22 mouse cellular contexts compared by ENCODE assay signal in genomic region chr12:81922838-81923237, GRCm38 (mm10).
A peak's percentile ranks its signal among the peaks of the same experiment; 100 is the strongest.
DNase-seq lines count a peak whose midpoint lies in the region; ATAC-seq and TF ChIP-seq lines count a peak whose summit lies in the region.
"Had no signal": no experiment of that assay in that cellular context is flagged by ENCODE, and none has a peak within 500 bp of the region (broad histone marks: within the 10 kb centered on the region; RNA-seq: fewer than 3 reads in every experiment).

No protein-coding gene starts in this region.

- peaks cover 2% of the 10 kb centered on the region; the same call in 1 of the 2 replicates for H3K36me3 ChIP-seq in heart, adult 2 months (ENCODE audit: control insufficient read depth, insufficient read depth, low read length)
- H3K36me3 ChIP-seq in heart, embryonic 15.5 days = peaks cover 21% of the 10 kb centered on the region
- H3K36me3 ChIP-seq in stomach, embryonic 16.5 days (ENCODE audit: control insufficient read depth, insufficient read depth, low read length) = peaks cover 9% of the 10 kb centered on the region; the same call in 1 of the 2 replicates
- peaks cover 3% of the 10 kb centered on the region; the same call in 1 of the 2 replicates for H3K36me3 ChIP-seq in stomach, postnatal 0 days (ENCODE audit: control insufficient read depth, insufficient read depth, low read length)

- DNase-seq in heart, adult 2 months = no peak
- DNase-seq in heart, postnatal 36 days = no peak
- no peak for DNase-seq in heart, postnatal 4 days
- no peak for DNase-seq in stomach, postnatal 0 days (ENCODE audit: low spot score)
- DNase-seq: adrenal gland, adult 2 months; adrenal gland, postnatal 25 days; cerebellum, adult 18-20 months; cerebellum, adult 9-11 months; cerebellum, postnatal 36 days; gastrocnemius, adult 2 months; gastrocnemius, postnatal 25 days; kidney, adult 18-20 months had no signal

- 32% methylated on average over 3 of the region's 3 CpGs for WGBS in heart, adult 2 months
- WGBS in heart, embryonic 15.5 days = 42% methylated on average over 3 of the region's 3 CpGs
- WGBS in stomach, embryonic 16.5 days = 48% methylated on average over 3 of the region's 3 CpGs
- WGBS in stomach, postnatal 0 days = 54% methylated on average over 3 of the region's 3 CpGs

- peak overlapping the region; percentile 6; the same call in 1 of the 2 replicates for H3K27ac ChIP-seq in heart, adult 2 months
- H3K27ac ChIP-seq in heart, embryonic 15.5 days = peak overlapping the region; percentile 33
- peak overlapping the region; percentile 21; the same call in 1 of the 2 replicates for H3K27ac ChIP-seq in stomach, embryonic 16.5 days (ENCODE audit: low read length)
- no peak overlapping the region for H3K27ac ChIP-seq in stomach, postnatal 0 days (replicated peaks)
- H3K27ac ChIP-seq: embryonic facial prominence, embryonic 15.5 days; forebrain, embryonic 10.5 days; gastrocnemius, adult 2 months; hindbrain, embryonic 10.5 days; hindbrain, embryonic 14.5 days; intestine, embryonic 15.5 days had no signal

- H3K79me2 ChIP-seq in heart, adult 2 months (replicated peaks; ENCODE audit: control insufficient read depth, insufficient read depth, low read length) = peaks cover 4% of the 10 kb centered on the region

- H3K9me3 ChIP-seq in heart, embryonic 15.5 days (replicated peaks) = no peaks in the 10 kb centered on the region
- H3K9me3 ChIP-seq in stomach, embryonic 16.5 days (replicated peaks; ENCODE audit: control insufficient read depth, low read length) = no peaks in the 10 kb centered on the region
- H3K9me3 ChIP-seq in stomach, postnatal 0 days (ENCODE audit: control insufficient read depth, low read length) = no peaks in the 10 kb centered on the region
- H3K9me3 ChIP-seq: embryonic facial prominence, embryonic 15.5 days; forebrain, embryonic 10.5 days; hindbrain, embryonic 10.5 days; intestine, embryonic 15.5 days had no signal

- intact Hi-C loops in heart, adult 2 months (cut with DNase I) = no loop called here
- intact Hi-C loops in heart, postnatal 36 days (cut with DNase I) = no loop called here

- TF ChIP-seq POLR2A in heart, adult 2 months (IDR thresholded peaks at IDR 0.05; ENCODE audit: insufficient read depth, low read depth, low read length) = no peak

- TF ChIP-seq CTCF in heart, adult 2 months (IDR thresholded peaks at IDR 0.05) = no peak
- no peak for TF ChIP-seq CTCF in stomach, postnatal 0 days (IDR thresholded peaks at IDR 0.05; ENCODE audit: low read depth)

- no peak overlapping the region for H3K4me3 ChIP-seq in heart, adult 2 months
- no peak overlapping the region for H3K4me3 ChIP-seq in heart, embryonic 15.5 days
- no peak overlapping the region for H3K4me3 ChIP-seq in stomach, embryonic 16.5 days (replicated peaks; ENCODE audit: low read length)
- H3K4me3 ChIP-seq in stomach, postnatal 0 days (ENCODE audit: low read depth, low read length) = no peak overlapping the region
- H3K4me3 ChIP-seq: embryonic facial prominence, embryonic 15.5 days; erythroblast, embryonic 14.5 days; forebrain, embryonic 10.5 days; gastrocnemius, adult 2 months; hindbrain, embryonic 10.5 days; intestine, embryonic 15.5 days had no signal

- H3K9ac ChIP-seq in heart, adult 2 months (ENCODE audit: low read depth, low read length) = no peak overlapping the region
- H3K9ac ChIP-seq in heart, embryonic 15.5 days = no peak overlapping the region
- H3K9ac ChIP-seq in stomach, embryonic 16.5 days (ENCODE audit: low read length) = no peak overlapping the region
- no peak overlapping the region for H3K9ac ChIP-seq in stomach, postnatal 0 days (ENCODE audit: low read length)
- H3K9ac ChIP-seq: embryonic facial prominence, embryonic 15.5 days; hindbrain, embryonic 14.5 days; intestine, embryonic 15.5 days had no signal

- H3K4me2 ChIP-seq in heart, embryonic 15.5 days = no peak overlapping the region
- no peak overlapping the region for H3K4me2 ChIP-seq in stomach, embryonic 16.5 days (ENCODE audit: low read depth, low read length)
- no peak overlapping the region for H3K4me2 ChIP-seq in stomach, postnatal 0 days (replicated peaks; ENCODE audit: low read depth)
- H3K4me2 ChIP-seq: embryonic facial prominence, embryonic 15.5 days; hindbrain, embryonic 14.5 days; intestine, embryonic 15.5 days had no signal

- peaks cover 4% of the 10 kb centered on the region for H3K4me1 ChIP-seq in heart, adult 2 months (ENCODE audit: control insufficient read depth, insufficient read depth, low read length)
- peaks cover 11% of the 10 kb centered on the region for H3K4me1 ChIP-seq in heart, embryonic 15.5 days (replicated peaks)
- H3K4me1 ChIP-seq in stomach, embryonic 16.5 days (ENCODE audit: control insufficient read depth, insufficient read depth, low read length) = peaks cover 7% of the 10 kb centered on the region
- no peaks in the 10 kb centered on the region for H3K4me1 ChIP-seq in stomach, postnatal 0 days (replicated peaks; ENCODE audit: control insufficient read depth, insufficient read depth)
- H3K4me1 ChIP-seq: forebrain, embryonic 10.5 days; hindbrain, embryonic 10.5 days had no signal

- H3K27me3 ChIP-seq in heart, adult 2 months (ENCODE audit: control insufficient read depth, insufficient read depth, low read length) = no peaks in the 10 kb centered on the region
- no peaks in the 10 kb centered on the region for H3K27me3 ChIP-seq in heart, embryonic 15.5 days
- H3K27me3 ChIP-seq in stomach, embryonic 16.5 days (ENCODE audit: control insufficient read depth, insufficient read depth, low read length) = no peaks in the 10 kb centered on the region
- H3K27me3 ChIP-seq in stomach, postnatal 0 days (ENCODE audit: control insufficient read depth, insufficient read depth, low read length) = no peaks in the 10 kb centered on the region
- H3K27me3 ChIP-seq: CH12.LX; embryonic facial prominence, embryonic 15.5 days; intestine, embryonic 15.5 days had no signal

- no peak for ATAC-seq in heart, embryonic 15.5 days (replicated peaks; ENCODE audit: insufficient number of reproducible peaks, insufficient read depth, low FRiP score, low read depth)
- no peak for ATAC-seq in stomach, embryonic 16.5 days (ENCODE audit: insufficient read depth, low FRiP score)
- ATAC-seq in stomach, postnatal 0 days (ENCODE audit: low FRiP score, low TSS enrichment) = no peak
- ATAC-seq: forebrain, embryonic 14.5 days; intestine, embryonic 15.5 days had no signal

- TF ChIP-seq EP300 in heart, adult 2 months (IDR thresholded peaks at IDR 0.05; ENCODE audit: insufficient read depth, low read depth, low read length) = no peak
- TF ChIP-seq EP300 in stomach, postnatal 0 days (optimal IDR thresholded peaks at IDR 0.05) = no peak
